Mouse (Mus musculus) midbrain, embryonic 14.5 days (tissue): ENCODE data around the gene Insm1. TPM values are rescaled to one million over a fixed set of nuclear protein-coding genes. Genes with fewer than 3 reads are reported as not detected.

ENCODE experiments used
- ATAC-seq: fragments of 200-750 bp; cut with Nextera tagmentation; 2 replicates; pipeline ENCODE4 v1.8.0; 2017; ENCODE audit warnings: moderate number of reproducible peaks, moderate library complexity; ENCODE audit not compliant: low FRiP score, low TSS enrichment
- DNase-seq: peaks from one replicate; pipeline ENCODE4 v3.0.0-alpha.2; 2015
- H3K27ac ChIP-seq: fragments of 300-500 bp; sonication (generic); replicated peaks from 2 replicates; pipeline ENCODE4 v1.5.1; 2014; ENCODE audit warnings: mild to moderate bottlenecking, low read depth, low read length, moderate library complexity
- H3K27me3 ChIP-seq: fragments of 300-500 bp; sonication (generic); 2 replicates; pipeline ENCODE4 v1.6.1; 2014; ENCODE audit warnings: low read length, control low read depth, mixed read lengths; ENCODE audit not compliant: control insufficient read depth, insufficient read depth
- H3K36me3 ChIP-seq: fragments of 300-500 bp; sonication (generic); 2 replicates; pipeline ENCODE4 v1.6.1; 2014; ENCODE audit warnings: low read length, control low read depth; ENCODE audit not compliant: control insufficient read depth, insufficient read depth
- H3K4me1 ChIP-seq: fragments of 300-500 bp; sonication (generic); 2 replicates; pipeline ENCODE4 v1.6.1; 2014; ENCODE audit warnings: mild to moderate bottlenecking, antibody characterized with exemption, low read length, control low read depth; ENCODE audit not compliant: control insufficient read depth, insufficient read depth
- H3K4me2 ChIP-seq: fragments of 300-500 bp; sonication (generic); 2 replicates; pipeline ENCODE4 v1.6.1; 2014; ENCODE audit warnings: mild to moderate bottlenecking, low read length, moderate library complexity
- H3K4me3 ChIP-seq: fragments of 300-500 bp; sonication (generic); replicated peaks from 2 replicates; pipeline ENCODE4 v1.5.1; 2014; ENCODE audit warnings: low read depth, low read length
- H3K9ac ChIP-seq: fragments of 300-500 bp; sonication (generic); replicated peaks from 2 replicates; pipeline ENCODE4 v1.6.1; 2014; ENCODE audit warnings: mild to moderate bottlenecking, low read length, moderate library complexity
- H3K9me3 ChIP-seq: fragments of 300-500 bp; sonication (generic); 2 replicates; pipeline ENCODE4 v1.6.1; 2016; ENCODE audit warnings: low read length, control low read depth, mixed read lengths; ENCODE audit not compliant: control insufficient read depth
- WGBS: fragments of 180-500 bp; shearing (Covaris S2); extraction: QIAGEN DNeasy Blood & Tissue Kit; methylation state at CpG from one replicate; pipeline ENCODE4 v1.1.7; 2014; 5-methylcytosine and 5-hydroxymethylcytosine counted together
- polyA plus RNA-seq: library from polyadenylated mRNA; unstranded; fragments of >200 nt; fragmentation: Nextera tagmentation; extraction: Ambion mirVana; gene quantifications from 2 replicates; pipeline ENCODE4 v1.2.1, GENCODE M21; 2014

Gene Insm1
- polyA plus RNA-seq, 1 experiment from 2014 or later, result 7.6 TPM

DNA sequence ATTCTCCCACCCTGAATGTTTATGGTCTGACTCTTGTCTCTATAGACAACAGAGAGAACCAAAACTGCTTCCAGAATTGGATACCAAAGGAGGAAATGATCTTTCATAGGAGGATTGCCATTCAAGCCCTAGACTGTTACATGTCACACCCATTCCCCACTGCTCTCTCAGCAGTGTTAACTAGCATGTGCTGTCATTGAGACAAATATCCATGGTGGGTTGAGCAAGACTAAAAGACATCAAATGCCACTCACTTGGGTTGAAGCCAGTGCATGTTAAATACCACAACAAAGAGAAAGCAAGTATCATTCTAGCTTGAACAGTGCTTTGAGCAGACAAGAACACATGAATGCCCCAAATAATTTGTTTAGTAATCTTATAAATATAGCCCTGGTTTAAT, 41.2 kb downstream of the Insm1 start:
- ATAC-seq, result no peak
- no peaks in the 10 kb centered on the region for H3K9me3 ChIP-seq

DNA sequence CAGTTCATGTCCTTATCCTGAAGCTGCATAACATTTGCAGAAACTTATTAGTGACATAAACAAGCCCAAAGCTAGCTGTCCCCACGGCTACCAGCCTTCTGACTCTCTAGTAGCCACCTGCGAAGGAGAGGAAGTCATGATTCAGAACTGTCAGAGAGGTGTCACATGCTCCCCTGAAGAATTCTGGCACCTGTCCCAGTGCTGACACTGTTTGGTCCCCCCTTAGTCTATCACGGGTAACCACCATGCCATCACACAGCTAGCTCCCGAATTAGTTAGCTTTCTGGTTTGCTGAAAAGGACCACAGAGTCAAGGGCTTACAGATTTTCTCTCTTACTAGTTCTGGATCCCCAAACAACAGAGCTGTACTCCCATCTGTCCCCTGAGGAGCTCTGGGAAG, 43.3 kb downstream of the Insm1 start:
- H3K9me3 ChIP-seq, result no peaks in the 10 kb centered on the region
- no peak overlapping the region for H3K4me3 ChIP-seq
- DNase-seq (no peak), ATAC-seq (no peak)
- WGBS, result 90% methylated on average over 4 of the region's 4 CpGs
- H3K4me2 ChIP-seq, result no peak overlapping the region
- no peak overlapping the region for H3K9ac ChIP-seq
- H3K27ac ChIP-seq, result no peak overlapping the region
- peaks cover 29% of the 10 kb centered on the region for H3K4me1 ChIP-seq
- H3K36me3 ChIP-seq, result 0 out of 2 replicates have a peak, but pooled peaks cover 4% of the 10 kb centered on the region
- no peaks in the 10 kb centered on the region; the same call in 1 of the 2 replicates for H3K27me3 ChIP-seq

More for the DNA sequence above, 41.2 kb downstream of the Insm1 start:
- Histone ChIP-seq H3K4me3 (no peak overlapping the region), H3K36me3 (no peaks in the 10 kb centered on the region), H3K4me2 (no peak overlapping the region), H3K27ac (no peak overlapping the region), H3K27me3 (no peaks in the 10 kb centered on the region; the same call in 1 of the 2 replicates), H3K4me1 (peaks cover 40% of the 10 kb centered on the region), H3K9ac (no peak overlapping the region)
- no peak for DNase-seq

DNA sequence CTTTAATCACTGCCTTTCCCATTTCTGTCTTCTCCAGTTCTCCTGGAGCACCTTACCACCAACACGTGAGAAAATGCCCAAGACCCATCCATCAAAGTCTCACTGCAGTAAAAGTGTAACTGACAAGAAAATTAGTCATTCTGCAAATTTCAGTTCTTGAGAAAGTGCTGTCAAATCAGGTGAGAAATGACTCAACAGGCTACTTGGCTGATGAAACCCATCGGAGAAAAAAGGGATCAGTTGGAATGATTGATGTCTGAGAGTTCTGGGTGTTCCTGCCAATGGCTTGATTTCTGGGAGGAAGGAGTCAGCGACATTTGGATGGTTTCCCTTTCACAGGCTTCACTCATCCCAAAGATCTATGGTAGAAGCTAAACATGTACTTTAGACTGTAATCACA, 44.8 kb downstream of the Insm1 start:
- no peaks in the 10 kb centered on the region; the same call in 1 of the 2 replicates for H3K27me3 ChIP-seq
- WGBS, result 87% methylated on average over 3 of the region's 3 CpGs
- H3K27ac ChIP-seq, result no peak overlapping the region
- no peak for ATAC-seq
- H3K9ac ChIP-seq, result no peak overlapping the region
- H3K4me1 ChIP-seq, result peaks cover 14% of the 10 kb centered on the region
- no peaks in the 10 kb centered on the region for H3K9me3 ChIP-seq
- DNase-seq, result no peak
- H3K4me2 ChIP-seq, result no peak overlapping the region
- H3K4me3 ChIP-seq, result no peak overlapping the region
- H3K36me3 ChIP-seq, result 0 out of 2 replicates have a peak, but pooled peaks cover 4% of the 10 kb centered on the region
